Mouse (Mus musculus): Measurements from ENCODE around the gene Pdlim4. TPM values are rescaled to one million over a fixed set of nuclear protein-coding genes. Genes with fewer than 3 reads are reported as not detected.

The Pdlim4 gene
- polyA plus RNA-seq, 1 experiment from 2014 or later, result 33.9 TPM

DNA sequence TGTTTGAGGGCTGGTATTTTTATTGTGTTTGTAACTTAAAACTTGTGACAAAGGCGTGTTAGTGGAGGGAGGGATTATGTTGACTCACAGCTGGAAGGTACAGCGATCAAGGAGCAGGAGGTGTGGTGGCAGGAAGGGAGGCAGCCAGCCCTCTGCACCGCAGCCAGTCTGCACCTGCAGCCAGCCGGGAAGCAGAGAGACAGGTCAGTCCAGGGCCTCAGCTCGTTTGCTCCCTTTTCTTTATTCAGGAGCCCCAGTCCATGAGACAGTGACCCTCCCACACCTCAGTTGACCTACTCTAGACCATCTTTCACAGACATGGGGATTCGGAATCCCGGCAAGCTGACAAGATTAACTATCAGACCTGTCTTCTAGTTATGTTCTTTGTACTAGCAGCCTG is 11.6 kb upstream of the Pdlim4 start:
- no peak overlapping the region for H3K4me3 ChIP-seq (ENCODE audit: inconsistent target)
- H3K36me3 ChIP-seq (ENCODE audit: inconsistent target), result no peaks in the 10 kb centered on the region
- WGBS (ENCODE audit: missing documents), result 87% methylated on average over 7 of the region's 7 CpGs
- H3K79me2 ChIP-seq (ENCODE audit: inconsistent target), result no peaks in the 10 kb centered on the region
- no peak overlapping the region for H3K27ac ChIP-seq

DNA sequence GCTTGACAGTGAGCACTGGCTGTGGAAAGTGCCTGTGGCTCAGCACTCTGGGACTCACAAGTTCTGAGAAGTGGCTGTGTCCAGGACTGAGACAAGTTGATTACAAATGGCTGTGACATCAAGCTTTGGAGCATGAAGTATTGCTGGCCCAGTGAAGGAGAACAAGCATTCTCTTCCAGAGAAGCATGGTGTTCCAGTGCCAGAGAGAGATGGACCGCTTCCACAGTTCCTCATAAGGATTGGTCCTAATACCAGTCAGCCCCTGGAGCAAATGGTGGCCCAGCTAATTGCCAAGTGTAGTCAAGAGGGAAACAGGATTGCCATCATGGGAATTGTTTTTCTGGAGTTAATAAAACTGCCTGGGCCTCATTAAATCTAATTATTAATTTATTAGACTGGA is 7.3 kb upstream of the Pdlim4 start:
- 100% methylated on average over 1 of the region's 1 CpGs for WGBS (ENCODE audit: missing documents)
- Histone ChIP-seq H3K4me3 (ENCODE audit: inconsistent target) (no peak overlapping the region), H3K27ac (no peak overlapping the region), H3K36me3 (ENCODE audit: inconsistent target) (no peaks in the 10 kb centered on the region), H3K79me2 (ENCODE audit: inconsistent target) (no peaks in the 10 kb centered on the region)

DNA sequence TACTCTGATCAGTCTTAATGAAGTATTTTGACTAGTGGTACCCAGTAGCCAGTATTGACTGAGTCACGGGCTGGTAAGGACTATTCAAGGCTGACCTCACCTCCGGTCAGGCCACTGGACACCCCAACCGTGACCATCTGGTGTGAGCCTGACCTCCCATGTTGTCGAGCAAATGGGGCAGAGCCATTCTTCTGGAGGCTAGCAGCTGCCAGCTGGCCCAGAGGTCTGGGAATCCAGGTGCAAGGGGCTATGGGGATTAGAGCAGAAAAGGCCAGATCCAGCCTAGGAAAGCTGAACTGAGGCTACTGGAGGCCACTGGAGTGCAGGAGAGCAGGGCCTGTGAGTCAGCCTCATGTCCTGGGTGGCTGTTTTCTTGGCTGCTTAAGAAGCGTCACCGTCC is 6.5 kb upstream of the Pdlim4 start:
- no peaks in the 10 kb centered on the region for H3K36me3 ChIP-seq (ENCODE audit: inconsistent target)
- H3K79me2 ChIP-seq (ENCODE audit: inconsistent target), result no peaks in the 10 kb centered on the region
- no peak overlapping the region for H3K4me3 ChIP-seq (ENCODE audit: inconsistent target)
- 95% methylated on average over 6 of the region's 6 CpGs for WGBS (ENCODE audit: missing documents)
- no peak overlapping the region for H3K27ac ChIP-seq

- no peak overlapping the region for H3K4me3 ChIP-seq (ENCODE audit: inconsistent target)
- H3K27ac ChIP-seq, result no peak overlapping the region
- 75% methylated on average over 4 of the region's 4 CpGs for WGBS (ENCODE audit: missing documents)
- no peaks in the 10 kb centered on the region for H3K79me2 ChIP-seq (ENCODE audit: inconsistent target)
- H3K36me3 ChIP-seq (ENCODE audit: inconsistent target), result no peaks in the 10 kb centered on the region
Observed at GRCm38 (mm10) chr11:54073291-54073690, 4.5 kb upstream of the Pdlim4 start.

- H3K27ac ChIP-seq, result no peak overlapping the region
- WGBS (ENCODE audit: missing documents), result 89% methylated on average over 5 of the region's 5 CpGs
- peaks cover 8% of the 10 kb centered on the region; the same call in 1 of the 2 replicates for H3K79me2 ChIP-seq (ENCODE audit: inconsistent target)
- H3K36me3 ChIP-seq (ENCODE audit: inconsistent target), result no peaks in the 10 kb centered on the region
- H3K4me3 ChIP-seq (ENCODE audit: inconsistent target), result no peak overlapping the region
Observed at GRCm38 (mm10) chr11:54071726-54072445, 3.1 kb upstream of the Pdlim4 start.

GRCm38 (mm10) chr11:54067996-54068519 is 756 bp downstream of the Pdlim4 start:
- H3K4me3 ChIP-seq (ENCODE audit: inconsistent target), result peak overlapping the region; percentile 50
- peak overlapping the region; percentile 74 for H3K27ac ChIP-seq
- H3K79me2 ChIP-seq (ENCODE audit: inconsistent target), result peaks cover 29% of the 10 kb centered on the region; the same call in 1 of the 2 replicates
- WGBS (ENCODE audit: missing documents), result 16% methylated on average over 4 of the region's 4 CpGs
- peaks cover 7% of the 10 kb centered on the region; the same call in 1 of the 2 replicates for H3K36me3 ChIP-seq (ENCODE audit: inconsistent target)

DNA sequence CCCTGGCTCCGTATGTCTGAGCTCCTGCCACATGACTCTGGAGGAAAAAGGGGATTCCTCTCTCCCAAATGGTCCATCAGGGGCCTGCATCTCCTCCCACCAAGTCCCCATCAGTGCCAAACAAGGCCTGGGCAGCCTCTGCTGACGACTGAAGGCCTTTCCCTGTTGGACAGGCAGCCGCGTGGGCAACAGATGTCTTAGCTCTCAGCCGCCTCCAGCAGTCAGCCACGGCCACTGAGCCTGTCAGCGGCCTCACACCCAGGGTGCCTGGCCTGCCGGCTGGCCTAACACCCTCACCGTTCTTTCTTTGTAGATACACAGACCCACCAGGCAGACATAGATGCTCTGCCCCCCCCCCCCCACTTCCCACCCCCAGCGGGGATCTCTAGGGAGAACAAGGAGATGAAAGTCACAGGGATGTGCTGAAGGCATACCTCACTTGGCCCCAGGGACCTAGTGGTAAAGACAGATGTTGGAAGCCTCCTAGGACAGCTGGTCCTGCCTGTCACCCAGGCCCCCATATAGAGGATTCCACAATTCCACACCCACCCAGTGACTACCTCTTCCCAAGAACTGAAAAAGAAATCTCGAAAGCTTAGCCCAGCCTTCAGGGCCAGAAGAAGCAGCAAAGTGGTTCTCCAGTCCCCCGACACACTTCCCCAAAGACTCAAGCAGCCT is 1.4 kb downstream of the Pdlim4 start:
- 77% methylated on average over 12 of the region's 12 CpGs for WGBS (ENCODE audit: missing documents)
- Histone ChIP-seq H3K4me3 (ENCODE audit: inconsistent target) (peak overlapping the region; percentile 50), H3K79me2 (ENCODE audit: inconsistent target) (peaks cover 29% of the 10 kb centered on the region; the same call in 1 of the 2 replicates), H3K27ac (peak overlapping the region; percentile 74), H3K36me3 (ENCODE audit: inconsistent target) (peaks cover 13% of the 10 kb centered on the region; the same call in 1 of the 2 replicates)

GRCm38 (mm10) chr11:54066400-54066799 is 2.4 kb downstream of the Pdlim4 start:
- H3K4me3 ChIP-seq (ENCODE audit: inconsistent target), result no peak overlapping the region
- H3K79me2 ChIP-seq (ENCODE audit: inconsistent target), result peaks cover 29% of the 10 kb centered on the region; the same call in 1 of the 2 replicates
- WGBS (ENCODE audit: missing documents), result 100% methylated on average over 4 of the region's 5 CpGs
- H3K36me3 ChIP-seq (ENCODE audit: inconsistent target), result peaks cover 24% of the 10 kb centered on the region; the same call in 1 of the 2 replicates
- H3K27ac ChIP-seq, result no peak overlapping the region

DNA sequence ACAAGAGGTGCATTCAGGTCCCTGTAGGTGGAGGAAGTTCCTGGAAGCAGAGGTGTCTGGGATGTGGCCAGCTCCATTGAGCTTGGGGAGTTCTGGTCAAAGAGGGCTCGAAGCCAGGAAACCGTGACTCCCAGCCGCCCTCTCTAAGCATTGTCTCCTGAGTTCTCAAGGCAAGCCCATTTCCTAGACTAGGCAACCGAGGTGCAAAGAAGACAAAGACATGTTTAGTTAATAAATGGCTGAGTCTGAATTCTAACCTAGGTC is 3.0 kb downstream of the Pdlim4 start:
- Histone ChIP-seq H3K36me3 (ENCODE audit: inconsistent target) (peaks cover 29% of the 10 kb centered on the region), H3K4me3 (ENCODE audit: inconsistent target) (no peak overlapping the region), H3K79me2 (ENCODE audit: inconsistent target) (peaks cover 29% of the 10 kb centered on the region; the same call in 1 of the 2 replicates), H3K27ac (no peak overlapping the region)
- WGBS (ENCODE audit: missing documents), result 98% methylated on average over 4 of the region's 4 CpGs

- Histone ChIP-seq H3K4me3 (ENCODE audit: inconsistent target) (no peak overlapping the region), H3K27ac (no peak overlapping the region), H3K36me3 (ENCODE audit: inconsistent target) (peaks cover 35% of the 10 kb centered on the region), H3K79me2 (ENCODE audit: inconsistent target) (peaks cover 29% of the 10 kb centered on the region; the same call in 1 of the 2 replicates)
- WGBS (ENCODE audit: missing documents), result 91% methylated on average over 12 of the region's 12 CpGs
Observed at GRCm38 (mm10) chr11:54065106-54065914, 3.5 kb downstream of the Pdlim4 start.

DNA sequence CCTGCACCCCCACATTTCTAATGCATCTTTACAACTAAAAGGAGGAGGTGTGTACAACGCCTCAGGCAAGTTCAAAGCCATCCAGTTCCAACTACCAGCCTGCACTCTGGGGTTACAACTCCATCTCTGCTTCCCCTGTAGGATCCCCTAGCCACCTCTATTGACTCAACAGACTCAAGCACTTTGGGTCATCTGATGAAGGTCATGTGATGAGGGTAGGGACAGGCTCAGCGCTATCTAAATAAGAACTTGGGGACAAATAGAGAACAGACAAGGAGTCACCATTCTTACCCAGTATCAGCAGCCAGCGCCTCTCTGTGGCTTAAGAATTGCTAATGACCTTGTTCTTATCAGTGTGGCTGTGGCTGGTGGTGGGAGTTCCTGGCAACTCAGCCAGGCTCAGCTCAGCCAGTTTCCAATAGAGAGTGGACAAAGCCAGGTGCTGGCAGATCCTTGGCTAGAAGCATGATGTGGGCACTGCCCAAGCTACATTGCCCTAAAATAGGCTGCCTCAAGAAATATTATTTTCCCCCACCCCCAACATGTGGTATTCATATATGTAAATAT is 4.3 kb downstream of the Pdlim4 start:
- WGBS (ENCODE audit: missing documents), result 97% methylated on average over 3 of the region's 3 CpGs
- H3K27ac ChIP-seq, result no peak overlapping the region

DNA sequence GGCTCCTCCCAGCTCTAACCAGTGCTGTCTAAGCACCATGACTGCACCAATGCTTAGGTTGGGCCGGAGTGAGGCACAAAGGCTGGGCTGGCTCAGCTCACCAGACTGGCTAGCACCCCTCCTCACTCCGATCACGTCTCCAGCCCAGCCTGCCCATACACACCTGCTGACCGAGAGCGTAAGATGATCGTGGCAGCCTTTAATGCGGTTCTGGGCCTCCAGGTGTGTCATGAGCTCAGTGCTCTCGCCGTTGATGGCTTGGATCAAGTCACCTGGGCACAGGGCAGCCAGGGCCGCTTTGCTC is 5.4 kb downstream of the Pdlim4 start:
- WGBS (ENCODE audit: missing documents), result 86% methylated on average over 10 of the region's 10 CpGs
- H3K4me3 ChIP-seq (ENCODE audit: inconsistent target), result no peak overlapping the region
- H3K79me2 ChIP-seq (ENCODE audit: inconsistent target), result peaks cover 29% of the 10 kb centered on the region; the same call in 1 of the 2 replicates
- H3K36me3 ChIP-seq (ENCODE audit: inconsistent target), result peaks cover 53% of the 10 kb centered on the region
- no peak overlapping the region for H3K27ac ChIP-seq

More for the DNA sequence above, 4.3 kb downstream of the Pdlim4 start:
- H3K79me2 ChIP-seq (ENCODE audit: inconsistent target), result peaks cover 29% of the 10 kb centered on the region; the same call in 1 of the 2 replicates
- peaks cover 43% of the 10 kb centered on the region for H3K36me3 ChIP-seq (ENCODE audit: inconsistent target)
- no peak overlapping the region for H3K4me3 ChIP-seq (ENCODE audit: inconsistent target)

- peaks cover 59% of the 10 kb centered on the region for H3K36me3 ChIP-seq (ENCODE audit: inconsistent target)
- no peak overlapping the region for H3K4me3 ChIP-seq (ENCODE audit: inconsistent target)
- peaks cover 29% of the 10 kb centered on the region; the same call in 1 of the 2 replicates for H3K79me2 ChIP-seq (ENCODE audit: inconsistent target)
- H3K27ac ChIP-seq, result no peak overlapping the region
- 94% methylated on average over 9 of the region's 9 CpGs for WGBS (ENCODE audit: missing documents)
Observed at GRCm38 (mm10) chr11:54062753-54063471, 5.9 kb downstream of the Pdlim4 start.

Measured in macrophage (primary cell).